Mouse (Mus musculus) myocyte (in vitro differentiated cells): ENCODE measurements around the gene Zzz3.

Source experiments
- E2F4 ChIP-seq: IDR thresholded peaks from one replicate; pipeline ENCODE4 v1.6.1; 2011; ENCODE audit warnings: mild to moderate bottlenecking, control low read depth, moderate library complexity; ENCODE audit not compliant: insufficient read depth
- MAX ChIP-seq: IDR thresholded peaks from one replicate; pipeline ENCODE4 v1.6.1; 2011; ENCODE audit warnings: low read depth, mild to moderate bottlenecking, control low read depth
- MYOD1 ChIP-seq, 3 experiments: IDR thresholded peaks; one replicate each; pipeline ENCODE4 v1.6.1; 2011; ENCODE audit warnings: control low read depth in 2 of 3, low read depth in 2 of 3, mild to moderate bottlenecking in 2 of 3, moderate library complexity in 1 of 3; ENCODE audit not compliant: insufficient read length in 2 of 3, control insufficient read depth in 1 of 3
- MYOG ChIP-seq, 3 experiments: IDR thresholded peaks; one replicate each; pipeline ENCODE4 v1.6.1; 2011; ENCODE audit warnings: control low read depth in 2 of 3, low read depth in 2 of 3, mild to moderate bottlenecking in 2 of 3; ENCODE audit not compliant: insufficient read length in 2 of 3, control insufficient read depth in 1 of 3, insufficient read depth in 1 of 3
- POLR2A ChIP-seq: IDR thresholded peaks from one replicate; pipeline ENCODE4 v1.6.1; 2011; ENCODE audit warnings: low read depth, mild to moderate bottlenecking, control low read depth, moderate library complexity; ENCODE audit not compliant: insufficient read length
- POLR2AphosphoS2 ChIP-seq: IDR thresholded peaks from one replicate; pipeline ENCODE4 v1.6.1; 2011; ENCODE audit warnings: low read depth, control low read depth; ENCODE audit not compliant: insufficient read length
- TCF12 ChIP-seq: IDR thresholded peaks from one replicate; pipeline ENCODE4 v1.6.1; 2011; ENCODE audit warnings: mild to moderate bottlenecking, control low read depth; ENCODE audit not compliant: poor library complexity, insufficient read depth, severe bottlenecking
- TCF3 ChIP-seq: IDR thresholded peaks from one replicate; pipeline ENCODE4 v1.6.1; 2011; ENCODE audit warnings: low read depth, control low read depth; ENCODE audit not compliant: insufficient read length
- USF1 ChIP-seq: IDR thresholded peaks from one replicate; pipeline ENCODE4 v1.6.1; 2011; ENCODE audit warnings: low read depth, mild to moderate bottlenecking, control low read depth, moderate library complexity

DNA sequence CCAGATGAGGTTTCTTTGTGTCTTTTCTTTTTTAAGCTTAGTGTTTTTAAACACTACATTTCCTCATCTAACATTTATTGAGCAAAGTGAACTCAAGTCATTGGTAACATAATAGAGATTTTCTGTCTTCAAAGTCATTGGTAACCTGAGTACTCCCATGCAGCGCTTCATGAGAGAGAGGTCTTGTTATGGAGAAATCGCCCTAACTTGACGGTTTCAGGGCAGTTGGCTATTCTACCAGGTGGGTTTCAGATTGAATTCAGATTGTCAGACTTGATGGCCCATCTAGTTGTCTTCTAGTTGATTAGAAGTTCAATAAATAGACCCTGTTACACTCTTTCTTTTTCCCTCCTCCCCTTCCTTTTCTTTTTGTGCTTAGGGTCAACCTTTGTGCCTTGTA is 5.6 kb downstream of the Zzz3 start:
- TF ChIP-seq POLR2A: no peak
- no peak for TF ChIP-seq MYOD1 (IDR thresholded peaks at IDR 0.05; ENCODE audit: control insufficient read depth in 1 of 3, insufficient read length in 2 of 3, low read depth in 2 of 3)
- TF ChIP-seq MAX: no peak
- TF ChIP-seq POLR2AphosphoS2: no peak
- no peak for TF ChIP-seq MYOG (IDR thresholded peaks at IDR 0.05; ENCODE audit: control insufficient read depth in 1 of 3, insufficient read depth in 1 of 3, insufficient read length in 2 of 3, low read depth in 2 of 3)
- no peak for TF ChIP-seq E2F4
- TF ChIP-seq TCF12: no peak
- no peak for TF ChIP-seq USF1
- TF ChIP-seq TCF3: no peak
